Mouse (Mus musculus): ENCODE results near the gene Ankrd33b. TPM values are rescaled to one million over a fixed set of nuclear protein-coding genes. Genes with fewer than 3 reads are reported as not detected.

Gene Ankrd33b
- not detected for polyA plus RNA-seq (2017; shearing (Covaris generic))

GRCm38 (mm10) chr15:31367481-31368200 is at the start of gene Ankrd33b:
Ankrd33b (minus strand) TSS chr15:31367726.

Other genes starting within 250 kb of the Ankrd33b start
- 43.0 TPM for gene Dap, start 143.4 kb downstream of the Ankrd33b start, polyA plus RNA-seq (2017; shearing (Covaris generic))
- 1.1 TPM for gene Ropn1l, start 86.0 kb upstream of the Ankrd33b start, polyA plus RNA-seq (2017; shearing (Covaris generic))
- 8.7 TPM for gene March6, start 163.3 kb upstream of the Ankrd33b start, polyA plus RNA-seq (2017; shearing (Covaris generic))
- 0.32 TPM for gene Cmbl, start 197.7 kb upstream of the Ankrd33b start, polyA plus RNA-seq (2017; shearing (Covaris generic))
- 402 TPM for gene Cct5, start 234.1 kb upstream of the Ankrd33b start, polyA plus RNA-seq (2017; shearing (Covaris generic))
- gene Fam173b, start 234.1 kb upstream of the Ankrd33b start, polyA plus RNA-seq (2017; shearing (Covaris generic)) = 19.0 TPM

Measured in activated CD4-positive, CD25-positive, alpha-beta regulatory T cell, adult 9 weeks (primary cell).